Mouse (Mus musculus): Measurements from ENCODE around the gene Olfr1275. TPM values are rescaled to one million over a fixed set of nuclear protein-coding genes. Genes with fewer than 3 reads are reported as not detected.

Olfr1275 gene
- polyA plus RNA-seq (2012; rRNA removed) = not detected in 2 replicates

DNA sequence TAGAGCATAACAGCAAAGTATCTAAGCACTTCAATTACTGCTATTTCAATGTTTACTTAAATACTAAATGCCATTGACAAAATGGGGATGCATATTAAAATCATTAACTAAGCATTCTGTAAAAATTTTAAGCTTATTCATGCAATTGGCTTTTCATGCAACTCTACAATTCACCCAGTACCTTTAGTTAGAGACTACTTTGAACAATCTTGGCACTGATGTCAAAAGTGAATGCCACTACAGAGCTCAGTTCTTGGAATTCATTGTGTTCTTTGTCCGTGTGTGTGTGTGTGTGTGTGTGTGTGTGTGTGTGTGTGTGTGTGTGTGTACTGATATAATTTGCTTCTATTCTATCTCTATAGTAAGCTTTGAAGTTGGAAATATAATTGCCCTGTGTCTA is at the start of gene Olfr1275:
Olfr1275 (minus strand) TSS at position 101 of the 400 bp plus-strand sequence.

DNA sequence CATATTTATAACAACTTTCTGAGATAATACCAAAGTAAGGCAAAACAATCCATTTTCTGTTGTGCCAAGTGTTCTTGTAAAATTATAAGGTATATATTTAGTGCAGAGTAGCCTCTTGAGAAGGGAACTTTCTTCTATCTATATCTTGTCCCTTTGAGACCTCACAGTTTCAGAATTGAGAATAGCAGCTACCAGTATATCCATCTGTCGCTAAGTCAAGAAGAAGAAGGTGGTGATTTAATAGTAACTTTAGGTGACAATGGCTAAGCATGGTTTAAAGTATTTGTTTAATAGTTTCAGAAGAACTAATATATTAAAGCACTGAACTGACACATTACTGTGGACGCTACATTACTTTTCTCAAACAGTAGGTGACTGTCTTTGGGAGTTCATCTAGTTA is 38.9 kb upstream of the Olfr1275 start, which contains the start of gene Olfr1277:
Olfr1277 (minus strand) TSS at position 101 of the 400 bp plus-strand sequence.

DNA sequence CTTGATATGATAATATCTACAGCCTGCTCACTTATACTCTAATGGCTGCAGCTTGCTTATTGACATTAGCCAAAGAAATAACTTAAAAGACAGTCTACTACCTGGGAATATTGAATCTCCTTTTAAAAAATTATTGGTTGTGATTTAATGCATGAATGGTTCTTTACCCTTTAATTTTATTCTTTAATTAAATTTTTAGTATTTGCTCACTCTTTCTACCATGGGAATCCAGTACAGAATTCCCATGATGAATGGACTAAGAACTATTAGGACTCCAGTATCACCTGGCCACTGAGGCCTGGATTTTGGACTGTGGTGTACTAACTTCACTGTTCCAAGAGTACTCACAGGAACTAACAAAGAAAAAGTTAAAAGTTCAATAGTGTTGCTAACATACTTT is 19.1 kb upstream of the Olfr1275 start, which contains the start of gene Olfr1276:
Olfr1276 (plus strand) TSS at position 301 of the 400 bp plus-strand sequence.

GRCm38 (mm10) chr2:111229502-111229901 is 5.6 kb downstream of the Olfr1275 start, which contains the start of gene 4930430A15Rik:
Gene 4930430A15Rik (minus strand): TSS chr2:111229602.

Other genes with a start within 250 kb of the Olfr1275 start
- not detected in 2 replicates for gene Gm13941, start 129.3 kb downstream of the Olfr1275 start, polyA plus RNA-seq (2012; rRNA removed)
- not detected in 2 replicates for gene Gm15130, start 82.3 kb downstream of the Olfr1275 start, polyA plus RNA-seq (2012; rRNA removed)
- not detected in 2 replicates for gene 4930430A15Rik, start 5.7 kb downstream of the Olfr1275 start, polyA plus RNA-seq (2012; rRNA removed)
- gene Olfr1276, start 19.2 kb upstream of the Olfr1275 start, polyA plus RNA-seq (2012; rRNA removed) = not detected in 2 replicates
- not detected in 2 replicates for gene Olfr1277, start 38.8 kb upstream of the Olfr1275 start, polyA plus RNA-seq (2012; rRNA removed)
- gene Olfr1278, start 54.9 kb upstream of the Olfr1275 start, polyA plus RNA-seq (2012; rRNA removed) = not detected in 2 replicates
- gene Olfr1279, start 65.3 kb upstream of the Olfr1275 start, polyA plus RNA-seq (2012; rRNA removed) = not detected in 2 replicates
- gene Olfr1280, start 78.7 kb upstream of the Olfr1275 start, polyA plus RNA-seq (2012; rRNA removed) = not detected in 2 replicates
- not detected in 2 replicates for gene Olfr1281, start 91.2 kb upstream of the Olfr1275 start, polyA plus RNA-seq (2012; rRNA removed)
- not detected in 2 replicates for gene Olfr1282, start 100.8 kb upstream of the Olfr1275 start, polyA plus RNA-seq (2012; rRNA removed)
- not detected in 2 replicates for gene Olfr1283, start 131.5 kb upstream of the Olfr1275 start, polyA plus RNA-seq (2012; rRNA removed)
- not detected in 2 replicates for gene Olfr1284, start 140.2 kb upstream of the Olfr1275 start, polyA plus RNA-seq (2012; rRNA removed)
- gene Olfr1286, start 187.8 kb upstream of the Olfr1275 start, polyA plus RNA-seq (2012; rRNA removed) = not detected in 2 replicates
- not detected in 2 replicates for gene Olfr1287, start 213.9 kb upstream of the Olfr1275 start, polyA plus RNA-seq (2012; rRNA removed)
- not detected in 2 replicates for gene Olfr1288, start 238.8 kb upstream of the Olfr1275 start, polyA plus RNA-seq (2012; rRNA removed)
- not detected in 2 replicates for gene Olfr1289, start 245.5 kb upstream of the Olfr1275 start, polyA plus RNA-seq (2012; rRNA removed)

Measured in colon, adult 2 months (tissue).